ENCODE assay signal across 8 mouse cellular contexts in genomic region chr3:154572341-154572972, GRCm38 (mm10). TPM values are rescaled to one million over a fixed set of nuclear protein-coding genes. Genes with fewer than 3 reads are reported as not detected.
DNase-seq lines count a peak whose midpoint lies in the region; ATAC-seq and TF ChIP-seq lines count a peak whose summit lies in the region.

No protein-coding gene starts in this region.

- TF ChIP-seq EP300 in liver, embryonic 14.5 days (IDR thresholded peaks at IDR 0.05; ENCODE audit: low read depth) = no peak
- no peak for TF ChIP-seq EP300 in stomach, postnatal 0 days (optimal IDR thresholded peaks at IDR 0.05)

- 13% methylated on average over 12 of the region's 12 CpGs for WGBS in embryonic facial prominence, embryonic 11.5 days
- 12% methylated on average over 12 of the region's 12 CpGs for WGBS in heart, embryonic 12.5 days
- WGBS in kidney, embryonic 16.5 days = 13% methylated on average over 12 of the region's 12 CpGs
- WGBS in liver, embryonic 14.5 days (ENCODE audit: insufficient replicate concordance) = 9% methylated on average over 12 of the region's 12 CpGs
- WGBS in neural tube, embryonic 11.5 days = 15% methylated on average over 12 of the region's 12 CpGs
- WGBS in stomach, postnatal 0 days = 13% methylated on average over 12 of the region's 12 CpGs

- no peaks in the 10 kb centered on the region for H3K9me3 ChIP-seq in embryonic facial prominence, embryonic 11.5 days (replicated peaks; ENCODE audit: control insufficient read depth, low read length)
- H3K9me3 ChIP-seq in heart, embryonic 12.5 days (replicated peaks) = no peaks in the 10 kb centered on the region
- H3K9me3 ChIP-seq in kidney, embryonic 16.5 days (ENCODE audit: low read length) = no peaks in the 10 kb centered on the region
- H3K9me3 ChIP-seq in liver, embryonic 14.5 days (ENCODE audit: control insufficient read depth, low read length) = no peaks in the 10 kb centered on the region
- H3K9me3 ChIP-seq in neural tube, embryonic 11.5 days (ENCODE audit: control insufficient read depth, low read length) = no peaks in the 10 kb centered on the region
- no peaks in the 10 kb centered on the region for H3K9me3 ChIP-seq in stomach, postnatal 0 days (ENCODE audit: control insufficient read depth, low read length)

- no peak overlapping the region for H3K4me3 ChIP-seq in embryonic facial prominence, embryonic 11.5 days (ENCODE audit: low read depth, low read length)
- H3K4me3 ChIP-seq in heart, embryonic 12.5 days = no peak overlapping the region
- H3K4me3 ChIP-seq in kidney, embryonic 16.5 days (ENCODE audit: low read length) = no peak overlapping the region
- no peak overlapping the region for H3K4me3 ChIP-seq in liver, embryonic 14.5 days (ENCODE audit: insufficient read depth in 1 of 2, low read depth in 2 of 2, low read length in 2 of 2)
- H3K4me3 ChIP-seq in neural tube, embryonic 11.5 days (ENCODE audit: low read depth, low read length) = no peak overlapping the region
- H3K4me3 ChIP-seq in stomach, postnatal 0 days (ENCODE audit: low read depth, low read length) = no peak overlapping the region

- DNase-seq in CD4-positive helper T cell, adult 2 months (ENCODE audit: low read depth, low spot score) = peak; percentile 51
- peak; percentile 64 to 79 for DNase-seq in adrenal gland, postnatal 36 days
- DNase-seq in embryonic facial prominence, embryonic 11.5 days (ENCODE audit: low spot score) = peak; percentile 92
- peak; percentile 7 to 38 (median 17) for DNase-seq in liver, embryonic 14.5 days (ENCODE audit: low read depth in 3 of 3, low spot score in 3 of 3)
- DNase-seq in neural tube, embryonic 11.5 days (ENCODE audit: low spot score) = peak; percentile 84
- DNase-seq in stomach, postnatal 0 days (ENCODE audit: low spot score) = peak; percentile 78

- 0 out of 2 replicates have a peak, but pooled peaks cover 4% of the 10 kb centered on the region for H3K4me1 ChIP-seq in embryonic facial prominence, embryonic 11.5 days (ENCODE audit: control insufficient read depth, insufficient read depth, low read length)
- peaks cover 5% of the 10 kb centered on the region for H3K4me1 ChIP-seq in heart, embryonic 12.5 days (replicated peaks)
- H3K4me1 ChIP-seq in kidney, embryonic 16.5 days (ENCODE audit: insufficient read depth, low read length) = no peaks in the 10 kb centered on the region
- no peaks in the 10 kb centered on the region for H3K4me1 ChIP-seq in liver, embryonic 14.5 days (replicated peaks; ENCODE audit: control insufficient read depth in 2 of 2, insufficient read depth in 2 of 2, low read length in 1 of 2)
- H3K4me1 ChIP-seq in neural tube, embryonic 11.5 days (ENCODE audit: control insufficient read depth, insufficient read depth, low read length) = peaks cover 5% of the 10 kb centered on the region; the same call in 1 of the 2 replicates
- no peaks in the 10 kb centered on the region for H3K4me1 ChIP-seq in stomach, postnatal 0 days (replicated peaks; ENCODE audit: control insufficient read depth, insufficient read depth)

- ATAC-seq in embryonic facial prominence, embryonic 11.5 days (replicated peaks; ENCODE audit: insufficient number of reproducible peaks, low FRiP score, low TSS enrichment, low read depth) = peak; percentile 73; the same call in 1 of the 2 replicates
- ATAC-seq in heart, embryonic 12.5 days (ENCODE audit: insufficient number of reproducible peaks, low FRiP score) = no peak
- ATAC-seq in kidney, embryonic 16.5 days (ENCODE audit: low FRiP score, low TSS enrichment) = peak; percentile 78
- ATAC-seq in liver, embryonic 14.5 days (ENCODE audit: insufficient read depth) = no peak
- ATAC-seq in neural tube, embryonic 11.5 days (ENCODE audit: insufficient read depth, low FRiP score, low TSS enrichment) = peak; percentile 79
- peak; percentile 77 for ATAC-seq in stomach, postnatal 0 days (ENCODE audit: low FRiP score, low TSS enrichment)

- peak; percentile 92 for TF ChIP-seq CTCF in liver, embryonic 14.5 days (IDR thresholded peaks at IDR 0.05; ENCODE audit: low read depth)
- TF ChIP-seq CTCF in stomach, postnatal 0 days (IDR thresholded peaks at IDR 0.05; ENCODE audit: low read depth) = peak; percentile 94

- H3K9ac ChIP-seq in embryonic facial prominence, embryonic 11.5 days (replicated peaks; ENCODE audit: low read length) = no peak overlapping the region
- H3K9ac ChIP-seq in heart, embryonic 12.5 days = peak overlapping the region; percentile 54; the same call in 1 of the 2 replicates
- H3K9ac ChIP-seq in kidney, embryonic 16.5 days (replicated peaks; ENCODE audit: low read length) = no peak overlapping the region
- H3K9ac ChIP-seq in liver, embryonic 14.5 days (replicated peaks) = no peak overlapping the region
- H3K9ac ChIP-seq in neural tube, embryonic 11.5 days (ENCODE audit: low read length) = no peak overlapping the region
- H3K9ac ChIP-seq in stomach, postnatal 0 days (ENCODE audit: low read length) = no peak overlapping the region

- H3K27ac ChIP-seq in embryonic facial prominence, embryonic 11.5 days (replicated peaks; ENCODE audit: low read depth, low read length) = no peak overlapping the region
- H3K27ac ChIP-seq in heart, embryonic 12.5 days (ENCODE audit: poor library complexity, severe bottlenecking) = no peak overlapping the region
- H3K27ac ChIP-seq in kidney, embryonic 16.5 days (ENCODE audit: low read length) = no peak overlapping the region
- H3K27ac ChIP-seq in liver, embryonic 14.5 days = no peak overlapping the region
- no peak overlapping the region for H3K27ac ChIP-seq in neural tube, embryonic 11.5 days (ENCODE audit: low read depth, low read length)
- H3K27ac ChIP-seq in stomach, postnatal 0 days (replicated peaks) = no peak overlapping the region

- peaks cover 4% of the 10 kb centered on the region; the same call in 1 of the 2 replicates for H3K27me3 ChIP-seq in embryonic facial prominence, embryonic 11.5 days (ENCODE audit: control insufficient read depth, insufficient read depth, low read length)
- H3K27me3 ChIP-seq in heart, embryonic 12.5 days (replicated peaks) = peaks cover 9% of the 10 kb centered on the region; the same call in 1 of the 2 replicates
- peaks cover 33% of the 10 kb centered on the region for H3K27me3 ChIP-seq in kidney, embryonic 16.5 days (ENCODE audit: insufficient read depth, low read length)
- H3K27me3 ChIP-seq in liver, embryonic 14.5 days (ENCODE audit: control insufficient read depth, insufficient read depth, low read length) = peaks cover 5% of the 10 kb centered on the region
- H3K27me3 ChIP-seq in neural tube, embryonic 11.5 days (ENCODE audit: control insufficient read depth, insufficient read depth, low read length) = peaks cover 3% of the 10 kb centered on the region; the same call in 1 of the 2 replicates
- no peaks in the 10 kb centered on the region for H3K27me3 ChIP-seq in stomach, postnatal 0 days (ENCODE audit: control insufficient read depth, insufficient read depth, low read length)

- H3K4me2 ChIP-seq in embryonic facial prominence, embryonic 11.5 days (ENCODE audit: low read depth, low read length) = no peak overlapping the region
- H3K4me2 ChIP-seq in heart, embryonic 12.5 days = peak overlapping the region; percentile 44; the same call in 1 of the 2 replicates
- H3K4me2 ChIP-seq in kidney, embryonic 16.5 days (replicated peaks; ENCODE audit: low read depth, low read length) = no peak overlapping the region
- H3K4me2 ChIP-seq in liver, embryonic 14.5 days (ENCODE audit: low read depth) = no peak overlapping the region
- 0 out of 2 replicates have a peak overlapping the region, but pooled peaks have one; percentile 5 for H3K4me2 ChIP-seq in neural tube, embryonic 11.5 days (ENCODE audit: low read depth)
- H3K4me2 ChIP-seq in stomach, postnatal 0 days (replicated peaks; ENCODE audit: low read depth) = no peak overlapping the region

- H3K36me3 ChIP-seq in embryonic facial prominence, embryonic 11.5 days (replicated peaks; ENCODE audit: control insufficient read depth, insufficient read depth, low read depth, low read length) = no peaks in the 10 kb centered on the region
- no peaks in the 10 kb centered on the region for H3K36me3 ChIP-seq in heart, embryonic 12.5 days
- no peaks in the 10 kb centered on the region for H3K36me3 ChIP-seq in kidney, embryonic 16.5 days (ENCODE audit: insufficient read depth, low read length)
- no peaks in the 10 kb centered on the region for H3K36me3 ChIP-seq in liver, embryonic 14.5 days (replicated peaks; ENCODE audit: control insufficient read depth, insufficient read depth, low read depth)
- H3K36me3 ChIP-seq in neural tube, embryonic 11.5 days (ENCODE audit: control insufficient read depth, insufficient read depth, low read length) = no peaks in the 10 kb centered on the region
- H3K36me3 ChIP-seq in stomach, postnatal 0 days (ENCODE audit: control insufficient read depth, insufficient read depth, low read length) = no peaks in the 10 kb centered on the region

RNA-seq across cellular contexts. Expression of gene Cryz, which starts 24.1 kb away (rescaled TPM):
- total RNA-seq in adrenal gland, postnatal 36 days (2021) = 10 to 100 TPM; 18.3 to 20.4 TPM
- 30.5 TPM in 2 replicates for polyA plus RNA-seq in embryonic facial prominence, embryonic 11.5 days (2014; fragmentation: Nextera tagmentation; extraction: Ambion mirVana)
- 10.5 and 12.1 TPM in 2 replicates for polyA plus RNA-seq in heart, embryonic 12.5 days (2016; fragmentation: Nextera tagmentation; extraction: Ambion mirVana)
- polyA plus RNA-seq in kidney, embryonic 16.5 days (2015; fragmentation: Nextera tagmentation; extraction: Ambion mirVana) = 47.6 and 50.2 TPM in 2 replicates
- polyA plus RNA-seq in liver, embryonic 14.5 days (2012; rRNA removed) = 6.4 and 7.7 TPM in 2 replicates
- 14.7 and 16.1 TPM in 2 replicates for polyA plus RNA-seq in liver, embryonic 14.5 days (2014; fragmentation: Nextera tagmentation; extraction: Ambion mirVana)
- 17.6 and 18.2 TPM in 2 replicates for polyA plus RNA-seq in neural tube, embryonic 11.5 days (2014; fragmentation: Nextera tagmentation; extraction: Ambion mirVana)
- 7.9 and 8.2 TPM in 2 replicates for polyA plus RNA-seq in stomach, postnatal 0 days (2015; fragmentation: Nextera tagmentation; extraction: Ambion mirVana)

RNA-seq across cellular contexts. Expression of gene Tyw3, which starts 24.4 kb away (rescaled TPM):
- total RNA-seq in adrenal gland, postnatal 36 days (2021) = 1 to 10 TPM; 3.1 to 4.5 TPM
- polyA plus RNA-seq in embryonic facial prominence, embryonic 11.5 days (2014; fragmentation: Nextera tagmentation; extraction: Ambion mirVana) = 23.1 and 23.4 TPM in 2 replicates
- polyA plus RNA-seq in heart, embryonic 12.5 days (2016; fragmentation: Nextera tagmentation; extraction: Ambion mirVana) = 7.8 and 9.0 TPM in 2 replicates
- 18.9 and 21.7 TPM in 2 replicates for polyA plus RNA-seq in kidney, embryonic 16.5 days (2015; fragmentation: Nextera tagmentation; extraction: Ambion mirVana)
- polyA plus RNA-seq in liver, embryonic 14.5 days (2012; rRNA removed) = 1.9 and 4.4 TPM in 2 replicates
- 2.8 and 4.9 TPM in 2 replicates for polyA plus RNA-seq in liver, embryonic 14.5 days (2014; fragmentation: Nextera tagmentation; extraction: Ambion mirVana)
- 19.0 and 24.4 TPM in 2 replicates for polyA plus RNA-seq in neural tube, embryonic 11.5 days (2014; fragmentation: Nextera tagmentation; extraction: Ambion mirVana)
- polyA plus RNA-seq in stomach, postnatal 0 days (2015; fragmentation: Nextera tagmentation; extraction: Ambion mirVana) = 3.9 and 5.5 TPM in 2 replicates

Comparison
In these comparisons a context has a peak if more than half of its experiments do, and no peak if none do; other contexts are left out.
1. DNase-seq: peak in every context shown above with its lines; median percentile 92 in embryonic facial prominence, embryonic 11.5 days; 84 in neural tube, embryonic 11.5 days; 78 in stomach, postnatal 0 days; 72 in adrenal gland, postnatal 36 days; 51 in CD4-positive helper T cell, adult 2 months; 17 in liver, embryonic 14.5 days.
2. ATAC-seq: peak in embryonic facial prominence, embryonic 11.5 days (single experiment), kidney, embryonic 16.5 days (single experiment), neural tube, embryonic 11.5 days (single experiment) and stomach, postnatal 0 days (single experiment); none in heart, embryonic 12.5 days (single experiment) and liver, embryonic 14.5 days (single experiment).
3. H3K4me2 ChIP-seq: peak in heart, embryonic 12.5 days (single experiment) and neural tube, embryonic 11.5 days (single experiment); none in embryonic facial prominence, embryonic 11.5 days (single experiment), kidney, embryonic 16.5 days (single experiment), liver, embryonic 14.5 days (single experiment) and stomach, postnatal 0 days (single experiment).